Mouse (Mus musculus) MEL (cell line): Measurements from ENCODE around the gene Fbxl15. TPM values are rescaled to one million over a fixed set of nuclear protein-coding genes. Genes with fewer than 3 reads are reported as not detected.

Experiments used
- DNase-seq: peaks from one replicate; pipeline ENCODE4 v3.0.0; 2011; ENCODE audit warnings: low read depth, low spot score
- H3K27ac ChIP-seq: 2 replicates; pipeline ENCODE4 v1.5.1; 2012; ENCODE audit warnings: low read depth, mild to moderate bottlenecking, control low read depth, low read length, moderate library complexity; ENCODE audit not compliant: control insufficient read depth
- H3K27me3 ChIP-seq, 2 experiments: fragments of 150-350 bp in 1 of 2; sonication (generic) in 1 of 2; 2 replicates each; pipeline ENCODE4 v1.6.1; 2012; ENCODE audit warnings: low read length in 2 of 2, mild to moderate bottlenecking in 2 of 2, improper control_type of control experiment in 1 of 2, moderate library complexity in 1 of 2; ENCODE audit not compliant: insufficient read depth in 2 of 2, control insufficient read depth in 1 of 2
- H3K36me3 ChIP-seq, 2 experiments: 2 replicates each; pipeline ENCODE4 v1.6.1; 2012 to 2014; ENCODE audit warnings: low read length in 2 of 2, improper control_type of control experiment in 1 of 2, inconsistent platforms in 1 of 2, mild to moderate bottlenecking in 1 of 2; ENCODE audit not compliant: insufficient read depth in 2 of 2, control insufficient read depth in 1 of 2
- H3K4me1 ChIP-seq, 2 experiments: fragments of 150-350 bp in 1 of 2; sonication (generic) in 1 of 2; 2 replicates each; pipeline ENCODE4 v1.6.1; 2012; ENCODE audit warnings: low read length in 2 of 2, improper control_type of control experiment in 1 of 2, mild to moderate bottlenecking in 1 of 2; ENCODE audit not compliant: insufficient read depth in 2 of 2, control insufficient read depth in 1 of 2
- H3K4me3 ChIP-seq, 2 experiments: fragments of 150-350 bp in 1 of 2; sonication (generic) in 1 of 2; 2 replicates each; pipeline ENCODE4 v1.5.1; 2012; ENCODE audit warnings: low read depth in 2 of 2, low read length in 2 of 2, mild to moderate bottlenecking in 2 of 2, moderate library complexity in 2 of 2, control low read depth in 1 of 2, improper control_type of control experiment in 1 of 2; ENCODE audit not compliant: control insufficient read depth in 1 of 2, insufficient read depth in 1 of 2
- H3K79me2 ChIP-seq: 2 replicates; pipeline ENCODE4 v1.6.1; 2012; ENCODE audit warnings: mild to moderate bottlenecking, low read length, moderate library complexity; ENCODE audit not compliant: control insufficient read depth, poor library complexity, insufficient read depth
- H3K9ac ChIP-seq: 2 replicates; pipeline ENCODE4 v1.6.1; 2012; ENCODE audit warnings: low read depth, mild to moderate bottlenecking, control low read depth, low read length, moderate library complexity; ENCODE audit not compliant: control insufficient read depth, poor library complexity, severe bottlenecking
- H3K9me3 ChIP-seq: fragments of 150-350 bp; sonication (generic); replicated peaks from 2 replicates; pipeline ENCODE4 v1.6.1; 2012; ENCODE audit warnings: mild to moderate bottlenecking, low read length, improper control_type of control experiment, moderate library complexity; ENCODE audit not compliant: insufficient read depth
- CHD1 ChIP-seq: IDR thresholded peaks from 2 replicates; pipeline ENCODE4 v1.6.1; 2012; ENCODE audit warnings: low read depth, mild to moderate bottlenecking, inconsistent platforms, low read length, improper control_type of control experiment
- ELF1 ChIP-seq: IDR thresholded peaks from 2 replicates; pipeline ENCODE4 v1.6.1; 2014; ENCODE audit warnings: low read depth, mild to moderate bottlenecking, inconsistent platforms, low read length, improper control_type of control experiment, moderate library complexity
- EP300 ChIP-seq, 2 experiments: IDR thresholded peaks; 2 replicates each; pipeline ENCODE4 v1.6.1; 2011; ENCODE audit warnings: improper control_type of control experiment in 2 of 2, low read length in 2 of 2, low read depth in 1 of 2, mild to moderate bottlenecking in 1 of 2
- HCFC1 ChIP-seq: IDR thresholded peaks from 2 replicates; pipeline ENCODE4 v1.6.1; 2012; ENCODE audit warnings: low read depth, mild to moderate bottlenecking, inconsistent platforms, low read length, improper control_type of control experiment, moderate library complexity
- JUND ChIP-seq: IDR thresholded peaks from 2 replicates; pipeline ENCODE4 v1.6.1; 2011; ENCODE audit warnings: low read depth, mild to moderate bottlenecking, improper control_type of control experiment, low read length
- MEF2A ChIP-seq: IDR thresholded peaks from 2 replicates; pipeline ENCODE4 v1.6.1; 2014; ENCODE audit warnings: low read depth, mild to moderate bottlenecking, inconsistent platforms, low read length, improper control_type of control experiment; ENCODE audit not compliant: poor library complexity, insufficient replicate concordance, severe bottlenecking; ENCODE audit errors: extremely low read depth
- POLR2A ChIP-seq, 2 experiments: IDR thresholded peaks; 2 replicates each; pipeline ENCODE4 v1.6.1; 2011 to 2012; ENCODE audit warnings: low read length in 2 of 2, mild to moderate bottlenecking in 2 of 2, control low read depth in 1 of 2, improper control_type of control experiment in 1 of 2, low read depth in 1 of 2, moderate library complexity in 1 of 2; ENCODE audit not compliant: control insufficient read depth in 1 of 2, insufficient read depth in 1 of 2, poor library complexity in 1 of 2
- POLR2AphosphoS2 ChIP-seq: IDR thresholded peaks from 2 replicates; pipeline ENCODE4 v1.6.1; 2011; ENCODE audit warnings: low read length, improper control_type of control experiment
- POLR2AphosphoS5 ChIP-seq: IDR thresholded peaks from 2 replicates; pipeline ENCODE4 v1.6.1; 2012; ENCODE audit warnings: low read depth, borderline replicate concordance, mild to moderate bottlenecking, inconsistent platforms, low read length, moderate library complexity, mixed read lengths
- RAD21 ChIP-seq: IDR thresholded peaks from 2 replicates; pipeline ENCODE4 v1.6.1; 2011; ENCODE audit warnings: mild to moderate bottlenecking, low read depth, low read length, improper control_type of control experiment
- RCOR1 ChIP-seq: IDR thresholded peaks from 2 replicates; pipeline ENCODE4 v1.6.1; 2012; ENCODE audit warnings: low read depth, mild to moderate bottlenecking, inconsistent platforms, low read length, improper control_type of control experiment
- SIN3A ChIP-seq: IDR thresholded peaks from 2 replicates; pipeline ENCODE4 v1.6.1; 2012; ENCODE audit warnings: low read length, improper control_type of control experiment, inconsistent platforms
- USF1 ChIP-seq: IDR thresholded peaks from 2 replicates; pipeline ENCODE4 v1.6.1; 2014; ENCODE audit warnings: low read depth, mild to moderate bottlenecking, inconsistent platforms, low read length, improper control_type of control experiment, moderate library complexity
- ZNF384 ChIP-seq: IDR thresholded peaks from 2 replicates; pipeline ENCODE4 v1.6.1; 2012; ENCODE audit warnings: low read depth, mild to moderate bottlenecking, inconsistent platforms, low read length, improper control_type of control experiment
- polyA plus RNA-seq, 2 experiments: library from polyadenylated mRNA; stranded (reverse) in 1 of 2; unstranded in 1 of 2; fragments of >175 nt in 1 of 2; fragments of >200 nt in 1 of 2; gene quantifications; 2 replicates each; pipeline versions ENCODE4 v1.2.1 to v1.2.4; 2012; ENCODE audit warnings: low replicate concordance in 2 of 2, low read depth in 1 of 2; ENCODE audit not compliant: insufficient read length in 2 of 2, insufficient read depth in 1 of 2, missing spikeins in 1 of 2
- total RNA-seq: library from RNA; depleted of rRNA; stranded (reverse); fragments of 300-350 nt; gene quantifications from 2 replicates; pipeline ENCODE4 v1.2.3, GENCODE M21; 2012

Gene Fbxl15
- total and polyA plus RNA-seq, 3 experiments: 12.7 to 13.2 TPM; not detected in 1

DNA sequence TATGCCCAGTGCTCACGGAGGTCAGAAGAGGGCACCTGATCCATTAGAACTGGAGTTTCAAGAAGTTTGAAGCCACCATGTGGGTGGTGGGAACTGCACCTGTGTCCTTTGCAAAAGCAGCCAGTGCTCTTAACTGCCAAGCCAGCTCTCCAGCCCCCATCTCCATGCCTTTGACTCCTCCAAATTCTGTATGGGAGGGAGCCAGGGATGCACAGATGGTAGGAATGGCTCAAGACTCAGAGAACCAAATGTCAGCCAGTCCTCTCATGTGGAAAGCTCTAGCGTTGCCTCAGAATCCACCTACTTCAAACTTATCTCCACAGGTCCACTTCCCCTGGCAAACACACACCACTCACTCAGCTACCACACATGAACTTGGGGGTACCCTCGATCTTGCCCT, 5.9 kb downstream of the Fbxl15 start:
- H3K79me2 ChIP-seq: peaks cover 18% of the 10 kb centered on the region
- no peaks in the 10 kb centered on the region for H3K27me3 ChIP-seq
- no peaks in the 10 kb centered on the region for H3K9me3 ChIP-seq
- peaks cover 0 to 9% of the 10 kb centered on the region in 2 experiments; a peak in 2 of 4 replicates for H3K36me3 ChIP-seq
- no peak for DNase-seq
- TF ChIP-seq ELF1 (no peak), POLR2A (IDR thresholded peaks at IDR 0.05; ENCODE audit: control insufficient read depth in 1 of 2, insufficient read depth in 1 of 2, low read depth in 1 of 2, low read length in 2 of 2, poor library complexity in 1 of 2) (no peak), CHD1 (no peak), HCFC1 (no peak), JUND (no peak), USF1 (no peak), RCOR1 (no peak), SIN3A (no peak), MEF2A (no peak), RAD21 (no peak), ZNF384 (no peak)
- TF ChIP-seq, all 39 proteins: peak for 0
- Histone ChIP-seq H3K9ac (no peak overlapping the region), H3K27ac (no peak overlapping the region), H3K4me3 (no peak overlapping the region), H3K4me1 (peaks cover 6 to 8% of the 10 kb centered on the region in 2 experiments)

DNA sequence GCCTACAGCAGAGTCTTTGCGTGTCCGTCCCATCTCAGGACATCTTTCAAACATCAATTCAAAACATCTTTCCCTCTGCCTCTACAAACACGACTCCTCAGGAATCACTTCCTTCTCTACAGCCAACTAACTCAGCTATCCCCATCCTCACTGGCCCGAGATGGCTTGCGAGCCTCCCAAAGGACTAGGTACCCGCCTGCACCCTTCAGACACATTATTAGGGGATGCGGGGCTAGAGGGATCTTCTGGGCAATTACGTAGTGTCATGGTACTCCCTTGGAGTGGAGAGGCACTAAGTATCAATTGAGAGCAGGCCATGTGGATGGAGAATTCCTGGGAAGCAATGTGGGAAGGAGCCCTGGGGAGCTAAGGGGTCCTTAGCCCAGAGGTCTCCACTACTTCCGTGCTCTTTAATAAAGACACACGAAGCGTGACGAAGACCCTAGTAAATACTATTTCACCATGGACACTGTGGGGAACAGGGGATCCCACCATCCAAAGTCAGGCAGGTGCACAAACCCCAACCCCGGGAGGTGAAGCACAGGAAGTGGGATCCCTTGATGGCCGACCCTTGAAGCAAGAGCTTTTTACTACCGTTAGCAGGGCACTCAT, 9.8 kb downstream of the Fbxl15 start:
- TF ChIP-seq EP300 (IDR thresholded peaks at IDR 0.05; ENCODE audit: low read depth in 1 of 2, low read length in 2 of 2) (0 out of 4 replicates have a peak, but pooled peaks of 1 of the 2 experiments have one; percentile 3), POLR2AphosphoS5 (no peak; the same call in 1 of the 2 replicates), POLR2AphosphoS2 (peak; percentile 41; the same call in 1 of the 2 replicates), CHD1 (0 out of 2 replicates have a peak, but pooled peaks have one; percentile 63)
- TF ChIP-seq, all 39 proteins: peak for 3

More for the DNA sequence above, 9.8 kb downstream of the Fbxl15 start:
- no peak for DNase-seq
- peak overlapping the region; percentile 79 for H3K9ac ChIP-seq
- H3K79me2 ChIP-seq: peaks cover 18% of the 10 kb centered on the region
- peak overlapping the region; percentile 45 to 79 for H3K4me3 ChIP-seq
- no peaks in the 10 kb centered on the region for H3K9me3 ChIP-seq
- no peaks in the 10 kb centered on the region for H3K27me3 ChIP-seq
- peak overlapping the region; percentile 60 for H3K27ac ChIP-seq
- H3K36me3 ChIP-seq: peaks cover 0 to 30% of the 10 kb centered on the region in 2 experiments; a peak in 2 of 4 replicates
- H3K4me1 ChIP-seq: peaks cover 17 to 30% of the 10 kb centered on the region in 2 experiments
